Mouse (Mus musculus) intestine, postnatal 0 days (tissue): Measurements from ENCODE around the gene Gm6217. TPM values are rescaled to one million over a fixed set of nuclear protein-coding genes. Genes with fewer than 3 reads are reported as not detected.
"Not testable (repeated sequence)": the region's sequence is repeated elsewhere in the genome, so short reads cannot be mapped to it uniquely, and the experiment has no call there.

ENCODE experiments used
- ATAC-seq: fragments of 200-750 bp; cut with Nextera tagmentation; 2 replicates; pipeline ENCODE4 v1.8.0; 2017; ENCODE audit warnings: mild to moderate bottlenecking, moderate TSS enrichment, moderate library complexity
- H3K27ac ChIP-seq: fragments of 300-500 bp; sonication (generic); 2 replicates; pipeline ENCODE4 v1.5.1; 2014; ENCODE audit warnings: mild to moderate bottlenecking, low read depth, low read length, moderate library complexity
- H3K27me3 ChIP-seq: fragments of 300-500 bp; sonication (generic); replicated peaks from 2 replicates; pipeline ENCODE4 v1.6.1; 2014; ENCODE audit warnings: low read length, mixed read lengths; ENCODE audit not compliant: control insufficient read depth, insufficient read depth
- H3K36me3 ChIP-seq: fragments of 300-500 bp; sonication (generic); 2 replicates; pipeline ENCODE4 v1.6.1; 2014; ENCODE audit warnings: mild to moderate bottlenecking, moderate library complexity; ENCODE audit not compliant: control insufficient read depth, insufficient read depth
- H3K4me1 ChIP-seq: fragments of 300-500 bp; sonication (generic); replicated peaks from 2 replicates; pipeline ENCODE4 v1.6.1; 2014; ENCODE audit warnings: antibody characterized with exemption, low read length, mixed read lengths; ENCODE audit not compliant: control insufficient read depth, insufficient read depth
- H3K4me2 ChIP-seq: fragments of 300-500 bp; sonication (generic); replicated peaks from 2 replicates; pipeline ENCODE4 v1.6.1; 2014; ENCODE audit warnings: low read depth, mild to moderate bottlenecking, moderate library complexity
- H3K4me3 ChIP-seq: fragments of 300-500 bp; sonication (generic); 2 replicates; pipeline ENCODE4 v1.5.1; 2014; ENCODE audit warnings: low read depth, low read length
- H3K9ac ChIP-seq: fragments of 300-500 bp; sonication (generic); 2 replicates; pipeline ENCODE4 v1.6.1; 2014; ENCODE audit warnings: mild to moderate bottlenecking, low read depth, low read length
- H3K9me3 ChIP-seq: fragments of 300-500 bp; sonication (generic); 2 replicates; pipeline ENCODE4 v1.6.1; 2016; ENCODE audit warnings: mixed run types; ENCODE audit not compliant: control insufficient read depth
- CTCF ChIP-seq: sonication (generic); IDR thresholded peaks from 2 replicates; pipeline ENCODE4 v1.5.1; 2016; ENCODE audit warnings: low read depth, mild to moderate bottlenecking, control low read depth, antibody characterized with exemption, moderate library complexity
- WGBS: fragments of 180-500 bp; shearing (Covaris S2); extraction: QIAGEN DNeasy Blood & Tissue Kit; methylation state at CpG from one replicate; pipeline ENCODE4 v1.1.7; 2014; 5-methylcytosine and 5-hydroxymethylcytosine counted together
- polyA plus RNA-seq: library from polyadenylated mRNA; unstranded; fragments of >200 nt; fragmentation: Nextera tagmentation; extraction: Ambion mirVana; gene quantifications from 2 replicates; pipeline ENCODE4 v1.2.1, GENCODE M21; 2015

Gm6217 gene
- polyA plus RNA-seq, 1 experiment from 2014 or later = not detected

GRCm38 (mm10) chr1:82966413-82966812, 35.2 kb upstream of the Gm6217 start:
- 71% methylated on average over 3 of the region's 3 CpGs for WGBS

GRCm38 (mm10) chr1:82959870-82960385, 28.7 kb upstream of the Gm6217 start, which contains the start of gene Gm47955:
Gene Gm47955, plus strand, starts transcription at chr1:82960286.
- no peak for ATAC-seq
- Histone ChIP-seq H3K4me1 (no peaks in the 10 kb centered on the region), H3K4me3 (no peak within 1 kb of the TSS), H3K27me3 (no peaks in the 10 kb centered on the region), H3K27ac (no peak within 1 kb of the TSS), H3K36me3 (no peaks in the 10 kb centered on the region), H3K4me2 (no peak within 1 kb of the TSS), H3K9ac (no peak within 1 kb of the TSS), H3K9me3 (no peaks in the 10 kb centered on the region)
- TF ChIP-seq CTCF = 0 out of 2 replicates have a peak, but pooled peaks have one; percentile 2
- 81% methylated on average over 8 of the region's 11 CpGs for WGBS

More at GRCm38 (mm10) chr1:82966413-82966812, 35.2 kb upstream of the Gm6217 start:
- Histone ChIP-seq H3K4me3 (no peak overlapping the region), H3K36me3 (no peaks in the 10 kb centered on the region), H3K4me2 (no peak overlapping the region), H3K9ac (no peak overlapping the region), H3K9me3 (no peaks in the 10 kb centered on the region), H3K27ac (no peak overlapping the region), H3K27me3 (no peaks in the 10 kb centered on the region), H3K4me1 (no peaks in the 10 kb centered on the region)
- ATAC-seq = no peak
- TF ChIP-seq CTCF = no peak

- not testable (repeated sequence) for ATAC-seq, H3K9me3 ChIP-seq, H3K9ac ChIP-seq, H3K4me1 ChIP-seq, H3K27ac ChIP-seq, H3K27me3 ChIP-seq, H3K4me2 ChIP-seq, H3K4me3 ChIP-seq, H3K36me3 ChIP-seq
These were observed 24.7 kb upstream of the Gm6217 start, which contains the start of gene Gm7544 for GRCm38 (mm10) chr1:82955913-82956312. Gene Gm7544, minus strand, starts transcription at chr1:82956013.

GRCm38 (mm10) chr1:82948601-82949000, 17.4 kb upstream of the Gm6217 start:
- 90% methylated on average over 2 of the region's 2 CpGs for WGBS
- Histone ChIP-seq H3K9me3 (no peaks in the 10 kb centered on the region), H3K36me3 (no peaks in the 10 kb centered on the region), H3K4me2 (no peak overlapping the region), H3K9ac (no peak overlapping the region), H3K27me3 (no peaks in the 10 kb centered on the region), H3K27ac (no peak overlapping the region), H3K4me1 (no peaks in the 10 kb centered on the region), H3K4me3 (no peak overlapping the region)
- no peak for TF ChIP-seq CTCF
- ATAC-seq = no peak

GRCm38 (mm10) chr1:82946029-82946428, 14.8 kb upstream of the Gm6217 start:
- not testable (repeated sequence) for H3K9me3 ChIP-seq, H3K36me3 ChIP-seq, H3K9ac ChIP-seq, H3K27ac ChIP-seq, H3K27me3 ChIP-seq, ATAC-seq, H3K4me3 ChIP-seq, H3K4me2 ChIP-seq, H3K4me1 ChIP-seq
- WGBS = 100% methylated on average over 2 of the region's 2 CpGs

- H3K27ac ChIP-seq, H3K36me3 ChIP-seq, H3K9ac ChIP-seq, H3K4me1 ChIP-seq, H3K4me3 ChIP-seq, ATAC-seq, H3K27me3 ChIP-seq, H3K4me2 ChIP-seq, H3K9me3 ChIP-seq: not testable (repeated sequence)
- WGBS = no CpG with 5 or more reads among the region's 6 CpGs
These were observed 12.1 kb upstream of the Gm6217 start, which contains the start of gene A030003K21Rik for GRCm38 (mm10) chr1:82943295-82943694. Gene A030003K21Rik, minus strand, starts transcription at chr1:82943388.

- H3K9ac ChIP-seq, H3K36me3 ChIP-seq, ATAC-seq, H3K27me3 ChIP-seq, H3K9me3 ChIP-seq, H3K4me2 ChIP-seq, H3K27ac ChIP-seq, H3K4me1 ChIP-seq, H3K4me3 ChIP-seq: not testable (repeated sequence)
- 64% methylated on average over 1 of the region's 2 CpGs for WGBS
These were observed 11.3 kb upstream of the Gm6217 start for GRCm38 (mm10) chr1:82942505-82942904.
